Mouse (Mus musculus): ENCODE data around the gene Gm19402. TPM values are rescaled to one million over a fixed set of nuclear protein-coding genes. Genes with fewer than 3 reads are reported as not detected.

Gene Gm19402
- polyA plus RNA-seq, 1 experiment from 2014 or later: not detected

DNA sequence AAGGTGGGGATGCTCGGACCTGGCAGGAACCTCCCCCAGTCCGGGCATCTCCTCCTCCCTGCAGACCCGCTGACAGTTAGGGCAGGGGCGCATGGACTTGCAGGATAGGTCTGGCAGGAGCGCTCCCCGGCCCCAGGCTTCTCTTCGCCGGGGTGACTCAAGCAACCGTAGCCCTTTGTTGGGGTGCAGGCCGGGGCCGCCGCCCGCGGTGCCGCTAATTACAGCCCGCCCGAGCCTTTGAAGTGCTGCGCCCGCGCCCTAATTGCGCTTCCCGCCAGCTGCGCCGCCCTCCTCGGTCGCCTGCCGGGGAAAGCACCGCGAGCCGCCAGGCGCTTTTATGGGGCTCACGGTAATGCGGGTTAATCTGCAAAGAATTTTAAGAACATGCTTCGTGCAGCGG lies 13.0 kb downstream of the Gm19402 start:
- WGBS: 0% methylated on average over 35 of the region's 35 CpGs
- Histone ChIP-seq H3K4me1 (ENCODE audit: control insufficient read depth, insufficient read depth, low read length) (peaks cover 9% of the 10 kb centered on the region), H3K4me3 (ENCODE audit: low read depth, low read length) (peak overlapping the region; percentile 35), H3K36me3 (ENCODE audit: control insufficient read depth, insufficient read depth, low read length) (no peaks in the 10 kb centered on the region), H3K9ac (ENCODE audit: low read depth, low read length) (peak overlapping the region; percentile 47), H3K4me2 (ENCODE audit: low read length) (peak overlapping the region; percentile 88), H3K9me3 (replicated peaks; ENCODE audit: control insufficient read depth, low read length, poor library complexity, severe bottlenecking) (no peaks in the 10 kb centered on the region), H3K27me3 (ENCODE audit: control insufficient read depth, insufficient read depth, low read depth, low read length) (peaks cover 18% of the 10 kb centered on the region), H3K27ac (ENCODE audit: low read length) (no peak overlapping the region)
- no peak; the same call in 1 of the 2 replicates for ATAC-seq

DNA sequence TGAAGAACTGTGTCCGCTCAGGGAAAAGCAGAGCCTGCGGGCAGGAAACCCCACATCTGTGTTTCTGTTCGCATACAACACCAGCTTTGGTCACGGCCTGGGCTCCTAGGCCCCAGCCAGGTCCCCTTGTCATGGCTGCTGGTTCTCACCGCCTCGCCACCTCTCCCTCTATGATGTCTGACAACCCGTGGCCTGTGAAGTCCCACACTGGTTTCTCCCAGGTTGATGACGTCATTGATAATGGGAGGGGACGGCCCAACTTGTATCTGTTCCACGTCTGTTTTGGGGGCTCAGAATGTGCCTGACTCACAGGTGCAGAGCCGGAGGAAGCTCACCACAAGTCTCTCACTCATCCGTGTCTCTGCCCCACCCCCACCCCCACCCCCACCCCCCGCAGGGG lies 16.8 kb downstream of the Gm19402 start:
- Histone ChIP-seq H3K4me1 (ENCODE audit: control insufficient read depth, insufficient read depth, low read length) (peaks cover 9% of the 10 kb centered on the region), H3K4me3 (ENCODE audit: low read depth, low read length) (no peak overlapping the region), H3K9ac (ENCODE audit: low read depth, low read length) (no peak overlapping the region), H3K36me3 (ENCODE audit: control insufficient read depth, insufficient read depth, low read length) (no peaks in the 10 kb centered on the region), H3K27ac (ENCODE audit: low read length) (no peak overlapping the region), H3K4me2 (ENCODE audit: low read length) (no peak overlapping the region), H3K9me3 (replicated peaks; ENCODE audit: control insufficient read depth, low read length, poor library complexity, severe bottlenecking) (no peaks in the 10 kb centered on the region), H3K27me3 (ENCODE audit: control insufficient read depth, insufficient read depth, low read depth, low read length) (peaks cover 18% of the 10 kb centered on the region)
- WGBS: 57% methylated on average over 13 of the region's 13 CpGs
- no peak for ATAC-seq

DNA sequence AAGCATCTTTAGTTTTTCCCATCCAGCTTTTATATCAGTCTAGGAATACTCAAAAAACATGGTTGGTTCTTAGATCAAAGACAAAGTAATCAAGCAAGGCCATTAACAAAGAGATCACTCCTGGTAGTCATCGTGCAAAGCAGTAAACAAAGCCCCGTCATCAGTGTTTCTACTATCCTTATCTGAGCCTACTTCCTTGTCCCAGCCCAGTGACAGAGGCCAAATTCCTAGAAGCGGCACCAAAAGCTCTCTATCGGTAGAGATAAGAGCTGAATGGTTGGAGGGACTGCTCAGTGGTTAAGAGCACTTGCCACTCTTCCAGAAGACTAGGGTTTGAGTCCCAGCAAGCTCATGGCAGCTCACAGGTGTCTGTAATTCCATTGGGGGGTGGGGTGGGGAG lies 19.0 kb downstream of the Gm19402 start:
- H3K4me3 ChIP-seq (ENCODE audit: low read depth, low read length): no peak overlapping the region
- H3K9ac ChIP-seq (ENCODE audit: low read depth, low read length): no peak overlapping the region
- H3K9me3 ChIP-seq (replicated peaks; ENCODE audit: control insufficient read depth, low read length, poor library complexity, severe bottlenecking): no peaks in the 10 kb centered on the region
- no peaks in the 10 kb centered on the region for H3K36me3 ChIP-seq (ENCODE audit: control insufficient read depth, insufficient read depth, low read length)
- H3K4me2 ChIP-seq (ENCODE audit: low read length): no peak overlapping the region
- no peak for ATAC-seq
- WGBS: 89% methylated on average over 4 of the region's 4 CpGs
- no peak overlapping the region for H3K27ac ChIP-seq (ENCODE audit: low read length)
- 0 out of 2 replicates have a peak, but pooled peaks cover 2% of the 10 kb centered on the region for H3K27me3 ChIP-seq (ENCODE audit: control insufficient read depth, insufficient read depth, low read depth, low read length)
- H3K4me1 ChIP-seq (ENCODE audit: control insufficient read depth, insufficient read depth, low read length): no peaks in the 10 kb centered on the region

DNA sequence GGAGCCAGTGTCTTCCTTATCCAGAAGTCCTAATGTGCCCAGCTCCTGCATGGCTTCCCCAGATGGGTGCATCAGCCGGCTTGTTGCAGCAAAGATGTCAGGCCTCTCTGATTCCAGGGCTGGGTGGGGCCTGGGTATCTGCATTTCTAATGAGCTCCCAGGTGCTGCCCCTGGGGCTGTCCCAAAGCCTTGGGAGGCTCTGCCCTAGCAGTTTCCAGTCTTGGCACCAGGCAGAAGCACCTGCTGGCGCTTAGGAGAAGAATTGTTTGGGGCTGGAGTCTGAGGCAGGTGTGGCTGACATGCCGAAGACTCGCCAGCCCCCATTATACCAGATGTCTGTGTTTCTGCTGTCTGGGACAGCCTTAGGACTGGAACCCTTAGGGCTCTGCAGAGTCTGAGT lies 19.8 kb downstream of the Gm19402 start:
- Histone ChIP-seq H3K4me2 (ENCODE audit: low read length) (no peak overlapping the region), H3K9me3 (replicated peaks; ENCODE audit: control insufficient read depth, low read length, poor library complexity, severe bottlenecking) (no peaks in the 10 kb centered on the region), H3K4me3 (ENCODE audit: low read depth, low read length) (no peak overlapping the region), H3K27ac (ENCODE audit: low read length) (no peak overlapping the region), H3K36me3 (ENCODE audit: control insufficient read depth, insufficient read depth, low read length) (no peaks in the 10 kb centered on the region), H3K27me3 (ENCODE audit: control insufficient read depth, insufficient read depth, low read depth, low read length) (no peaks in the 10 kb centered on the region), H3K9ac (ENCODE audit: low read depth, low read length) (no peak overlapping the region), H3K4me1 (ENCODE audit: control insufficient read depth, insufficient read depth, low read length) (no peaks in the 10 kb centered on the region)
- 74% methylated on average over 4 of the region's 4 CpGs for WGBS
- no peak for ATAC-seq

DNA sequence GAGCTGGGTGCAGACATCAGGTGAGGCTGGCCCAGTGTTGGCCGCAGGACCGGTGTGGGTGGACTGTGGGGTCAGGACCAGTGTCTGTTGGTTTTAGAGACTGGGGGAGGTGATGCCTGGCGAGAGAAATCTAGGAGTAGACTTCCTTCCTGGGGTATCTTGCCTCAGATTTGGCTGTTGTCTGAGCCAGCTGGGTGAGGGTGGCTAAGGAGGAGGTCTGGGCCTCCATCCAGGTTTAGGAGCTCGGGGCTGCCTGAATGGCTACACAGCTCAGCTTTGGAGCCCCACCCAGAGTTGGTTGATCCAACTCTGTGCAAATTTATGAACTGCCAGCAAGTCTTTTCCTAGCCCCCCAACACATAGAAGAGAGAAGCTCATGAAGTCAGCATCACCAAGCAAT lies 23.2 kb downstream of the Gm19402 start:
- ATAC-seq: no peak

DNA sequence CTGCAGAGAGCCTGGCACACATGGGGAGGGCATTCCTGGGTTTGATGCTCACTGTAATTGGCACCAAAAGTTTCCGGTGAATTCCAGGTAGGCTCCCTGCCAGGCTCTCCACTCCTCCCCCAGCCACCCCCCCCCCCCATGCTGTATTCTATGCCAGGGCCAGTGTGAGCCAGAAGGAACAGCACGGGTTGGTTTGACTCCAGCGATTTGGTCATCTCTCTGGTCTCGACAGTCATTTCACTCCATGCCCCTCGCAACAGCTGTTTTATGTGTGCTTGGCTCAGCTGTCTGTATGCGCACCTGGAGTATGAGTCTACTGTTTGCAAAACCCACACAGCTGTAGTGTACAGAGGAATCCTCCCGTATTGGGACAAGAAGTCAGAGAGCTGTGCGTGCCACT lies 24.2 kb downstream of the Gm19402 start:
- no peak for ATAC-seq
- no peaks in the 10 kb centered on the region for H3K4me1 ChIP-seq (ENCODE audit: control insufficient read depth, insufficient read depth, low read length)
- no peaks in the 10 kb centered on the region for H3K36me3 ChIP-seq (ENCODE audit: control insufficient read depth, insufficient read depth, low read length)
- no peak overlapping the region for H3K27ac ChIP-seq (ENCODE audit: low read length)
- H3K27me3 ChIP-seq (ENCODE audit: control insufficient read depth, insufficient read depth, low read depth, low read length): no peaks in the 10 kb centered on the region
- no peak overlapping the region for H3K9ac ChIP-seq (ENCODE audit: low read depth, low read length)
- H3K9me3 ChIP-seq (replicated peaks; ENCODE audit: control insufficient read depth, low read length, poor library complexity, severe bottlenecking): no peaks in the 10 kb centered on the region
- H3K4me3 ChIP-seq (ENCODE audit: low read depth, low read length): no peak overlapping the region
- no peak overlapping the region for H3K4me2 ChIP-seq (ENCODE audit: low read length)
- WGBS: 78% methylated on average over 8 of the region's 8 CpGs

More for the DNA sequence above, 23.2 kb downstream of the Gm19402 start:
- H3K36me3 ChIP-seq (ENCODE audit: control insufficient read depth, insufficient read depth, low read length): no peaks in the 10 kb centered on the region
- H3K4me1 ChIP-seq (ENCODE audit: control insufficient read depth, insufficient read depth, low read length): no peaks in the 10 kb centered on the region
- no peaks in the 10 kb centered on the region for H3K27me3 ChIP-seq (ENCODE audit: control insufficient read depth, insufficient read depth, low read depth, low read length)
- H3K4me3 ChIP-seq (ENCODE audit: low read depth, low read length): no peak overlapping the region
- 86% methylated on average over 4 of the region's 4 CpGs for WGBS
- no peak overlapping the region for H3K4me2 ChIP-seq (ENCODE audit: low read length)
- no peak overlapping the region for H3K27ac ChIP-seq (ENCODE audit: low read length)
- no peaks in the 10 kb centered on the region for H3K9me3 ChIP-seq (replicated peaks; ENCODE audit: control insufficient read depth, low read length, poor library complexity, severe bottlenecking)
- H3K9ac ChIP-seq (ENCODE audit: low read depth, low read length): no peak overlapping the region

DNA sequence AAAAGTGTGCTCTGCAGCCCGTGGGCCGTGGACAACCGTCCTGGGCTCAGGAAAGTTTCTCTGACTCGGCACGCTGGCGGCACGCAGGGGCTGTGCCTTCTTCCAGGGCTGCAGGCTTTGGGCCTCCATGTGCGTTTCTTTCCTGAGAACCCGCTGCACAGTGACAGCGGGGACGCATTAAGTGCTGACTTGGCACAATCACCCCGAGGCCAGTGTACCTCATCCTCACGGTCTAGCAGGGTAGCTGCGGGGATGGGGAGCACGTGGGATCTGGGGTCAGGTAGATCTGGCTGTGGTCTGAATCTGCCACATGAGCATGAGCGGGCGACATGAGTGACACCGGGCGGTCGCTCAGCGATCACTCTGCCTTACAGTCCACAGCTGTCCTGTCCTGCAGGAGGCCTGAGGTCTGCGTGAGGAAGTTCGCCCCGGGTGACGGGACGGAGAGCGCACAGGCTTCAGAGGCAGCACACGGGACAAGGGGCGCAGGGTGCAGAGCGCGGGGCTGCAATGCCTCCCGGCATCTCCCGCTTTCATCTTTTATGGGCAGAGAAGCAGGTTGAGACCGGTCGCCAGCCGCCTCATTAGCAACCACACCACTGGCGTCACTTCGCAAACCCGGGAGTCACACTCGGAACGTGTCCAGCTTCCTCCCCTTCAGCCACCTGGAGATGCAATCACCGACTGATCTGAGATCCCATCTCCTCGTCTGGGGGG lies 26.4 kb downstream of the Gm19402 start:
- 61% methylated on average over 43 of the region's 43 CpGs for WGBS
- Histone ChIP-seq H3K4me3 (ENCODE audit: low read depth, low read length) (no peak overlapping the region), H3K27ac (ENCODE audit: low read length) (no peak overlapping the region), H3K36me3 (ENCODE audit: control insufficient read depth, insufficient read depth, low read length) (no peaks in the 10 kb centered on the region), H3K27me3 (ENCODE audit: control insufficient read depth, insufficient read depth, low read depth, low read length) (no peaks in the 10 kb centered on the region), H3K4me2 (ENCODE audit: low read length) (no peak overlapping the region), H3K9ac (ENCODE audit: low read depth, low read length) (no peak overlapping the region), H3K9me3 (replicated peaks; ENCODE audit: control insufficient read depth, low read length, poor library complexity, severe bottlenecking) (no peaks in the 10 kb centered on the region), H3K4me1 (ENCODE audit: control insufficient read depth, insufficient read depth, low read length) (no peaks in the 10 kb centered on the region)
- ATAC-seq: no peak

DNA sequence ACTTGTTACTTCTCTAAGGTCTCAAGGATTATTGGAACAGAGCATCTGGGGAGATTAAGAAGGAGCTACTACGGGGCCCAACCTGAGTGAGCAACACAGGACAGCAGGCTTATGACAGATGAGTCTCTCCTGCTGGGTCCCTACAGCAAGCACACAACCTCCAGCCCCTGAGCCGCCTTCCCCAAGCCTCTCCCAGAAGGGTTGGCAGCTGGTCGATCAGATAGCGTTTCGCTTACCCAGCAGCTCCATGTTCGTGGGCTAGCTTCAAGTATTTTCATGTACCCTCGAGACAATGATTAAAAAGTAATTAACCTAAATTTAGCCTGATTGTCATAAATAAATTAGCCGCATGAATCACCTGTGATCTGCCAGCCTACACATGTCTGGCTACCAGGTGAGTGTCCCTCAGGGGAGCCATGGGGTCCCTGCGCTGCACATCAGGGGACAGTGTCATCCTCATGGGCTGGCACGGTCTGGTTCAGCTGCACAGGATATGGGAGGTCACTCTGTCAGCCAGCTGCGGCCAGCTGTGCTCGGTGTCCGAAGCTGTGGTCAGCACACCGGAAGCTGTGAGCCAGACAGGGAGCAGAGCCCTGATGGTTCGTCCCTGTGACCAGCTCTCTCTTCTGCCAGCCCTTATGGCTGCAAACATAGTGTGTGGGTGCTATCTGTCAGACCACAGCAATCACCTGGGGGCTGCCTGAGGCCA lies 32.1 kb downstream of the Gm19402 start:
- H3K27me3 ChIP-seq (ENCODE audit: control insufficient read depth, insufficient read depth, low read depth, low read length): no peaks in the 10 kb centered on the region
- ATAC-seq: no peak
- H3K4me3 ChIP-seq (ENCODE audit: low read depth, low read length): no peak overlapping the region
- H3K4me1 ChIP-seq (ENCODE audit: control insufficient read depth, insufficient read depth, low read length): no peaks in the 10 kb centered on the region
- H3K9me3 ChIP-seq (replicated peaks; ENCODE audit: control insufficient read depth, low read length, poor library complexity, severe bottlenecking): no peaks in the 10 kb centered on the region
- no peak overlapping the region for H3K4me2 ChIP-seq (ENCODE audit: low read length)
- H3K9ac ChIP-seq (ENCODE audit: low read depth, low read length): no peak overlapping the region
- H3K27ac ChIP-seq (ENCODE audit: low read length): no peak overlapping the region
- WGBS: 75% methylated on average over 15 of the region's 15 CpGs
- H3K36me3 ChIP-seq (ENCODE audit: control insufficient read depth, insufficient read depth, low read length): no peaks in the 10 kb centered on the region

DNA sequence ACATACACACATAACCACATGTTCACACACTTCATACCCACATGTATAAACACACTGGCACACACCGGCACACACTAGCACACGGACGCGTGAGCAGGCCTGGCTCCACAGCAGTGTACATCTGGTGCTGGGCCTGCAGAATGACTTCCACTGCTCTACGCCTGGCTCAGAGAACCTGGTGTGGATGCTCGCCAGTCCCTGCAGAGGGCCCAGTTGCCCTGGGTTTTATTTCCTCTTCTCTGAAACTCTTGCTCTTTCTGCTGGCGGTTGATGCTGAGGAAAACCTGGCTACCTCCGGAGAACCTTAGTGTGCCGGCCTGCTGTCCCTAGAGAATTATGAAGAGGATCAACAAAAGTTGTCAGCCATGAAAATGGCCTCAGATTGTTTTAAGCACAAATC lies 38.5 kb downstream of the Gm19402 start:
- H3K4me2 ChIP-seq (ENCODE audit: low read length): no peak overlapping the region
- no peak overlapping the region for H3K9ac ChIP-seq (ENCODE audit: low read depth, low read length)
- no peaks in the 10 kb centered on the region for H3K36me3 ChIP-seq (ENCODE audit: control insufficient read depth, insufficient read depth, low read length)
- H3K9me3 ChIP-seq (replicated peaks; ENCODE audit: control insufficient read depth, low read length, poor library complexity, severe bottlenecking): no peaks in the 10 kb centered on the region
- ATAC-seq: no peak
- 86% methylated on average over 9 of the region's 9 CpGs for WGBS
- no peaks in the 10 kb centered on the region for H3K4me1 ChIP-seq (ENCODE audit: control insufficient read depth, insufficient read depth, low read length)
- H3K4me3 ChIP-seq (ENCODE audit: low read depth, low read length): no peak overlapping the region
- H3K27ac ChIP-seq (ENCODE audit: low read length): no peak overlapping the region
- H3K27me3 ChIP-seq (ENCODE audit: control insufficient read depth, insufficient read depth, low read depth, low read length): no peaks in the 10 kb centered on the region

Data from midbrain, embryonic 16.5 days (tissue).